Mouse (Mus musculus) layer of hippocampus, adult 9-10 months (tissue): ENCODE measurements around the gene Ssr1.

Source experiments
- DNase-seq: peaks from one replicate; pipeline ENCODE4 v3.0.0; 2022; ENCODE audit warnings: low spot score

Gene Ssr1

GRCm38 (mm10) chr13:37918336-37919261 lies 75.4 kb downstream of the Ssr1 start:
- DNase-seq, result no peak
